Mouse (Mus musculus): ENCODE data around the gene Copg2. TPM values are rescaled to one million over a fixed set of nuclear protein-coding genes. Genes with fewer than 3 reads are reported as not detected.

The Copg2 gene
- polyA plus RNA-seq, 1 experiment, result 13.3 TPM

DNA sequence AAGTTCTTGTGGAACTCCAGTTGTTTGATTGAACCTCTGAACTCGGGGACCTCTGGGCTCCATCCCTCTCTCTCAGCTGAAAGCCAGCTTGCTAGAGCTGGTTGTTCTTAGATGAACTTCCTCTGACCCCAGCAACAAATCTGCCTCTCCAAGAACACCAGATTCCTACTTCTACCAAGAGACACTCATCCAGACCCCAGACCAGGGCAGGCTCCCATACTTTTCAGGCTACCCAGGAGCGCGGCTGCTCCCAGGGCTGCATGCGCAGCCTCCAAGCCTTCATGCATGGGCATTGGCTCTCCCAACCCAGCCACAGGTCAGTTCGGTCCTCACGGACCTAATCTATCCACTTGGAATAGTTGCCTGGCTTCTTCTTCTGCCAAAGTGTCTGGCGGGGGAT lies 173.3 kb downstream of the Copg2 start, which contains the start of gene Mest:
Gene Mest, plus strand, starts transcription at position 217 of the 400 bp plus-strand sequence.
- Histone ChIP-seq H3K27me3 (ENCODE audit: control insufficient read depth, insufficient read depth, low read length) (no peaks in the 10 kb centered on the region), H3K4me1 (replicated peaks; ENCODE audit: control insufficient read depth, insufficient read depth, low read length) (no peaks in the 10 kb centered on the region), H3K27ac (ENCODE audit: control insufficient read depth, insufficient read depth, low read length) (no peak within 1 kb of the TSS), H3K4me3 (ENCODE audit: control insufficient read depth, insufficient read depth, low read length) (no peak within 1 kb of the TSS), H3K36me3 (ENCODE audit: control insufficient read depth, insufficient read depth, low read length) (no peaks in the 10 kb centered on the region)
- TF ChIP-seq CTCF (IDR thresholded peaks at IDR 0.05; ENCODE audit: borderline replicate concordance, control insufficient read depth, extremely low read depth, insufficient read depth, low read length, poor library complexity) (no peak), POLR2A (IDR thresholded peaks at IDR 0.05; ENCODE audit: control insufficient read depth, extremely low read depth, insufficient read depth, low read length, poor library complexity) (no peak)
- 91% methylated on average over 7 of the region's 7 CpGs for WGBS
- no peak for DNase-seq

- H3K27ac ChIP-seq (ENCODE audit: control insufficient read depth, insufficient read depth, low read length), result no peak overlapping the region
- TF ChIP-seq CTCF (IDR thresholded peaks at IDR 0.05; ENCODE audit: borderline replicate concordance, control insufficient read depth, extremely low read depth, insufficient read depth, low read length, poor library complexity) (no peak), POLR2A (IDR thresholded peaks at IDR 0.05; ENCODE audit: control insufficient read depth, extremely low read depth, insufficient read depth, low read length, poor library complexity) (no peak)
- no peaks in the 10 kb centered on the region for H3K36me3 ChIP-seq (ENCODE audit: control insufficient read depth, insufficient read depth, low read length)
- DNase-seq, result no peak
- no peak overlapping the region for H3K4me3 ChIP-seq (ENCODE audit: control insufficient read depth, insufficient read depth, low read length)
- H3K4me1 ChIP-seq (replicated peaks; ENCODE audit: control insufficient read depth, insufficient read depth, low read length), result no peaks in the 10 kb centered on the region
- WGBS, result 96% methylated on average over 4 of the region's 4 CpGs
- H3K27me3 ChIP-seq (ENCODE audit: control insufficient read depth, insufficient read depth, low read length), result no peaks in the 10 kb centered on the region
Observed at GRCm38 (mm10) chr6:30722385-30723164, 174.0 kb downstream of the Copg2 start.

GRCm38 (mm10) chr6:30716796-30717195 lies 179.8 kb downstream of the Copg2 start:
- Histone ChIP-seq H3K27ac (ENCODE audit: control insufficient read depth, insufficient read depth, low read length) (no peak overlapping the region), H3K4me3 (ENCODE audit: control insufficient read depth, insufficient read depth, low read length) (no peak overlapping the region), H3K27me3 (ENCODE audit: control insufficient read depth, insufficient read depth, low read length) (no peaks in the 10 kb centered on the region), H3K4me1 (replicated peaks; ENCODE audit: control insufficient read depth, insufficient read depth, low read length) (no peaks in the 10 kb centered on the region), H3K36me3 (ENCODE audit: control insufficient read depth, insufficient read depth, low read length) (no peaks in the 10 kb centered on the region)
- TF ChIP-seq CTCF (IDR thresholded peaks at IDR 0.05; ENCODE audit: borderline replicate concordance, control insufficient read depth, extremely low read depth, insufficient read depth, low read length, poor library complexity), result no peak
- DNase-seq, result no peak
- whole genome bisulfite sequencing, result 92% methylated on average over 7 of the region's 7 CpGs

DNA sequence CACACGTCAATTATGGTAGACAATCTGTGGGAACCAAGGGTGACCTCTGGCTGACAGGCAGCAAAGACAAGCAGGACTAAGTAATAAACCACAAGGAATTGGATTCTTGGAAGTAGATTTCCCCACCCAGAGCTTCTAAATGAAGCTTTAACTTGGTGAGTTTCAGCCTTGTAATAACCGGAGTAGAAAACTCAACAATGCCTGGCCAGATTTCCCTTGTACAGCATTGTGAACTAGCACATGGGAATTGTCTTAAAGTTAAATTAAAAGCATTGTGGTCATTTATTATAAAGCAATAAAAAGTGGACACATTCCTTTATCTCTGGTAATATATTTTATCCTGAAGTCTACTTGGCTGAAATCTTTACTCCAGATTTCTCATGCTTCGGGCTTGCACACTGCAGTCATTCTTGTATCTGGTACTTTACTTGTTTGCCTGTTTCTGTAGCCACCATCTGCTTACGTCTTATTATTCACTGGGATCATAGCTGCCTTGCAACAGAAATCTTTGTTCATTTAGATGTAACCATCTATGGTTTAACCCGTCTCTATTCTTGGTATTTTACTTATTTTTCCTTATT lies 181.6 kb downstream of the Copg2 start:
- H3K36me3 ChIP-seq (ENCODE audit: control insufficient read depth, insufficient read depth, low read length), result no peaks in the 10 kb centered on the region
- 95% methylated on average over 5 of the region's 5 CpGs for WGBS
- no peaks in the 10 kb centered on the region for H3K27me3 ChIP-seq (ENCODE audit: control insufficient read depth, insufficient read depth, low read length)
- H3K4me1 ChIP-seq (replicated peaks; ENCODE audit: control insufficient read depth, insufficient read depth, low read length), result no peaks in the 10 kb centered on the region
- no peak overlapping the region for H3K27ac ChIP-seq (ENCODE audit: control insufficient read depth, insufficient read depth, low read length)
- no peak for DNase-seq
- no peak for TF ChIP-seq CTCF (IDR thresholded peaks at IDR 0.05; ENCODE audit: borderline replicate concordance, control insufficient read depth, extremely low read depth, insufficient read depth, low read length, poor library complexity)
- no peak overlapping the region for H3K4me3 ChIP-seq (ENCODE audit: control insufficient read depth, insufficient read depth, low read length)

- Histone ChIP-seq H3K27ac (ENCODE audit: control insufficient read depth, insufficient read depth, low read length) (no peak overlapping the region), H3K4me1 (replicated peaks; ENCODE audit: control insufficient read depth, insufficient read depth, low read length) (no peaks in the 10 kb centered on the region), H3K4me3 (ENCODE audit: control insufficient read depth, insufficient read depth, low read length) (no peak overlapping the region), H3K27me3 (ENCODE audit: control insufficient read depth, insufficient read depth, low read length) (no peaks in the 10 kb centered on the region), H3K36me3 (ENCODE audit: control insufficient read depth, insufficient read depth, low read length) (no peaks in the 10 kb centered on the region)
- no peak for DNase-seq
- no peak for TF ChIP-seq POLR2A (IDR thresholded peaks at IDR 0.05; ENCODE audit: control insufficient read depth, extremely low read depth, insufficient read depth, low read length, poor library complexity)
- TF ChIP-seq CTCF (IDR thresholded peaks at IDR 0.05; ENCODE audit: borderline replicate concordance, control insufficient read depth, extremely low read depth, insufficient read depth, low read length, poor library complexity), result no peak
- 84% methylated on average over 11 of the region's 11 CpGs for WGBS
Observed at GRCm38 (mm10) chr6:30713896-30714295, 182.7 kb downstream of the Copg2 start.

- TF ChIP-seq POLR2A (IDR thresholded peaks at IDR 0.05; ENCODE audit: control insufficient read depth, extremely low read depth, insufficient read depth, low read length, poor library complexity) (no peak), CTCF (IDR thresholded peaks at IDR 0.05; ENCODE audit: borderline replicate concordance, control insufficient read depth, extremely low read depth, insufficient read depth, low read length, poor library complexity) (no peak)
- DNase-seq, result no peak
- no peak overlapping the region for H3K4me3 ChIP-seq (ENCODE audit: control insufficient read depth, insufficient read depth, low read length)
- 81% methylated on average over 6 of the region's 6 CpGs for WGBS
- H3K36me3 ChIP-seq (ENCODE audit: control insufficient read depth, insufficient read depth, low read length), result no peaks in the 10 kb centered on the region
- H3K27me3 ChIP-seq (ENCODE audit: control insufficient read depth, insufficient read depth, low read length), result no peaks in the 10 kb centered on the region
- H3K4me1 ChIP-seq (replicated peaks; ENCODE audit: control insufficient read depth, insufficient read depth, low read length), result no peaks in the 10 kb centered on the region
- H3K27ac ChIP-seq (ENCODE audit: control insufficient read depth, insufficient read depth, low read length), result no peak overlapping the region
Observed at GRCm38 (mm10) chr6:30713455-30713854, 183.1 kb downstream of the Copg2 start.
